Mouse (Mus musculus) intestine, postnatal 0 days (tissue): ENCODE measurements around the gene Crip2. TPM values are rescaled to one million over a fixed set of nuclear protein-coding genes. Genes with fewer than 3 reads are reported as not detected.
A peak's percentile ranks its signal among the peaks of the same experiment; 100 is the strongest.

ENCODE experiments used
- ATAC-seq: fragments of 200-750 bp; cut with Nextera tagmentation; 2 replicates; pipeline ENCODE4 v1.8.0; 2017; ENCODE audit warnings: mild to moderate bottlenecking, moderate TSS enrichment, moderate library complexity
- H3K27ac ChIP-seq: fragments of 300-500 bp; sonication (generic); 2 replicates; pipeline ENCODE4 v1.5.1; 2014; ENCODE audit warnings: mild to moderate bottlenecking, low read depth, low read length, moderate library complexity
- H3K27me3 ChIP-seq: fragments of 300-500 bp; sonication (generic); replicated peaks from 2 replicates; pipeline ENCODE4 v1.6.1; 2014; ENCODE audit warnings: low read length, mixed read lengths; ENCODE audit not compliant: control insufficient read depth, insufficient read depth
- H3K36me3 ChIP-seq: fragments of 300-500 bp; sonication (generic); 2 replicates; pipeline ENCODE4 v1.6.1; 2014; ENCODE audit warnings: mild to moderate bottlenecking, moderate library complexity; ENCODE audit not compliant: control insufficient read depth, insufficient read depth
- H3K4me1 ChIP-seq: fragments of 300-500 bp; sonication (generic); replicated peaks from 2 replicates; pipeline ENCODE4 v1.6.1; 2014; ENCODE audit warnings: antibody characterized with exemption, low read length, mixed read lengths; ENCODE audit not compliant: control insufficient read depth, insufficient read depth
- H3K4me2 ChIP-seq: fragments of 300-500 bp; sonication (generic); replicated peaks from 2 replicates; pipeline ENCODE4 v1.6.1; 2014; ENCODE audit warnings: low read depth, mild to moderate bottlenecking, moderate library complexity
- H3K4me3 ChIP-seq: fragments of 300-500 bp; sonication (generic); 2 replicates; pipeline ENCODE4 v1.5.1; 2014; ENCODE audit warnings: low read depth, low read length
- H3K9ac ChIP-seq: fragments of 300-500 bp; sonication (generic); 2 replicates; pipeline ENCODE4 v1.6.1; 2014; ENCODE audit warnings: mild to moderate bottlenecking, low read depth, low read length
- H3K9me3 ChIP-seq: fragments of 300-500 bp; sonication (generic); 2 replicates; pipeline ENCODE4 v1.6.1; 2016; ENCODE audit warnings: mixed run types; ENCODE audit not compliant: control insufficient read depth
- CTCF ChIP-seq: sonication (generic); IDR thresholded peaks from 2 replicates; pipeline ENCODE4 v1.5.1; 2016; ENCODE audit warnings: low read depth, mild to moderate bottlenecking, control low read depth, antibody characterized with exemption, moderate library complexity
- WGBS: fragments of 180-500 bp; shearing (Covaris S2); extraction: QIAGEN DNeasy Blood & Tissue Kit; methylation state at CpG from one replicate; pipeline ENCODE4 v1.1.7; 2014; 5-methylcytosine and 5-hydroxymethylcytosine counted together
- polyA plus RNA-seq: library from polyadenylated mRNA; unstranded; fragments of >200 nt; fragmentation: Nextera tagmentation; extraction: Ambion mirVana; gene quantifications from 2 replicates; pipeline ENCODE4 v1.2.1, GENCODE M21; 2015

Crip2 gene
- polyA plus RNA-seq, 1 experiment from 2014 or later, result 90.4 TPM

DNA sequence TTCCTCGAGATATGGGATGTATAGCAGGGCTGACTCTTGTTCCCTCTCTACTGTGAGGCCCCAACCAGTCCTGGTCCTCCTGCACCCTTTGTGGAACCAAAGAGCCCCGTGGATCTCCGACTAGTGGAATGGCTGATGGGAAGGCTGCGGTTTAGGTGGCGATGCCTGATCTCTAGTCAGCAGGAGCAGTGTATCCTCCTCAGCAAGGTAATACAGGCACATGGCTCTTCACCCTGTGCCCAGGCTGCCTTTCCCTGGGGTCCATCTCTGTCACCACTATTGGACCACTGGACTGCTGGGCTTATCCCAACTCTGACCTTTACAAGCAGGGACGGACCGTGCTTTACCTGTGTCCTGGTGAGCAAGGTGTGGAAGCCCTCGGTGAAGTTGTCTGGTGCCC lies 17.5 kb downstream of the Crip2 start:
- no peaks in the 10 kb centered on the region for H3K9me3 ChIP-seq
- no peak for TF ChIP-seq CTCF
- no peak for ATAC-seq
- no peak overlapping the region for H3K4me3 ChIP-seq
- WGBS, result 81% methylated on average over 8 of the region's 8 CpGs
- H3K36me3 ChIP-seq, result peaks cover 10% of the 10 kb centered on the region
- peak overlapping the region; percentile 88 for H3K4me2 ChIP-seq
- no peak overlapping the region for H3K9ac ChIP-seq
- H3K4me1 ChIP-seq, result peaks cover 3% of the 10 kb centered on the region
- H3K27me3 ChIP-seq, result no peaks in the 10 kb centered on the region
- H3K27ac ChIP-seq, result no peak overlapping the region

DNA sequence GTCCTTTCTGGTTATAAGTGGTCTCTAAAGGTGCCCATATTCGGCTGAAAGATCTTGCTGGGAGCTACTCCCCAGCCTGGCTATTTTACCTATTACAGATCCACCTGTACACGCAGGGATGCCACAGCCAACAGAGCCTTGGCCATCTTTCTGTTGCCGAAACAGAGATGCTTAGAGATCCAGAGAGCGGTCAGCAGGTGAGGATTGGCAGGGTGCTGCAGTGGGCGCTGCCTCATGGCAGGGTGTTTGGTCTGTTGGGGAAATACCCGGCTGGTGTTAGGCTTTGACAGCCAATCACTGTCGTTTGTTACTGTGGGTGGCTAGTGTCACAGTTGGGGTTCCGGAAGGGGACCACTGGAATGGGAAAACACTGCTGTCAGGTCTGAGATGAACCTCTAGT lies 17.9 kb downstream of the Crip2 start:
- no peak overlapping the region for H3K27ac ChIP-seq
- no peak overlapping the region for H3K4me2 ChIP-seq
- H3K4me1 ChIP-seq, result peaks cover 3% of the 10 kb centered on the region; the same call in 1 of the 2 replicates
- H3K4me3 ChIP-seq, result no peak overlapping the region
- H3K9me3 ChIP-seq, result no peaks in the 10 kb centered on the region
- no peak overlapping the region for H3K9ac ChIP-seq
- no peaks in the 10 kb centered on the region for H3K27me3 ChIP-seq
- peaks cover 12% of the 10 kb centered on the region for H3K36me3 ChIP-seq
- 95% methylated on average over 8 of the region's 8 CpGs for WGBS
- ATAC-seq, result no peak
- TF ChIP-seq CTCF, result no peak

DNA sequence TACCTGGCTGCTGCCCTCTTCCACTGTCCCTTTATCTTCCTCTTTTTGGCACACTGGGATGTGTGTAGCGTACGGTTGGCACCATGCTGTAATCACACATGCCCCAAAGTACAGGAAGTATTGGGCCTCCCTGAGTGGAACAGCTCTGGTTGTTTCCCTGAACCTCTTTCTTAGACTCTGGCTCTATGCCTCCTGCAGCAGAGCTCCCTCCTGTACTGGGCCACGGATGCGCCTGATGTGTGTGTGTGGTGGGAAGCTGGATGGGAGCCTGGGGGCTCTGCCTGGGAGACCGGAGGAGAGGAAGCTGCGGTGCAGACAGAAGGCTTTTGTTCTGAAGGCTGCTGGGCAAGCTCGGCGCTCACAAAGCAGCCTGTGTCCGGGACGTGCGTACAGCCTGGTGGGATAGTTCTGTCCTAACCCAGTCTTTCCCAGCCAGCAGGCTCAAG lies 23.5 kb downstream of the Crip2 start:
- ATAC-seq, result no peak
- 94% methylated on average over 11 of the region's 11 CpGs for WGBS

DNA sequence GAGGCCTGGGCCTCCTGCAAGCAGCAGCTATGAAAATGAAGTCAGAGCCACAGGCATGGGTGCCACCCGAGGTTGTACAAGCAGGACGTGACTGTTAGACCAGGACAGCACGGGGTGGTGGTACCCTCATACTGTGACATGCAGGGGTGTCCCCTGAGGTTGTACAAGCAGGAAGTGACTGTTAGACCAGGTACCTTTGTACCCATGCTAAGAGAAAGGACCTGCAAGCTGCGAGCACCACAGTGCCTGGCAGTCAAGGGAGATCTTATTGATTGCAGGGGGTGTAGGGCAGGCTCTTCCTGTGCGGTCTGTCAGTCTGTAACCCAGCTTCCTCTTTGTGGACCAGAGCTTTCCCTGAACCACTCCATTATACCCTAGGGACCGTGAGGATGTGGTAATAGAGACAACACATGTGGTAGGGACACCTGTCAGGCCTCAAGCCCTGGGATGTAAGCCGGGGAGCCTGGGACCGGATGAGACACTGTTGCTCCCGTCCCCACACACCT lies 28.0 kb downstream of the Crip2 start:
- Histone ChIP-seq H3K4me1 (no peaks in the 10 kb centered on the region), H3K36me3 (0 out of 2 replicates have a peak, but pooled peaks cover 10% of the 10 kb centered on the region), H3K27ac (no peak overlapping the region), H3K4me2 (no peak overlapping the region), H3K9ac (no peak overlapping the region), H3K27me3 (no peaks in the 10 kb centered on the region), H3K4me3 (no peak overlapping the region), H3K9me3 (no peaks in the 10 kb centered on the region)
- TF ChIP-seq CTCF, result no peak
- 67% methylated on average over 9 of the region's 9 CpGs for WGBS
- ATAC-seq, result no peak

More for the DNA sequence above, 23.5 kb downstream of the Crip2 start:
- Histone ChIP-seq H3K27ac (no peak overlapping the region), H3K4me2 (no peak overlapping the region), H3K36me3 (peaks cover 23% of the 10 kb centered on the region), H3K9ac (no peak overlapping the region), H3K9me3 (no peaks in the 10 kb centered on the region), H3K27me3 (no peaks in the 10 kb centered on the region), H3K4me1 (no peaks in the 10 kb centered on the region), H3K4me3 (no peak overlapping the region)
- TF ChIP-seq CTCF, result no peak

DNA sequence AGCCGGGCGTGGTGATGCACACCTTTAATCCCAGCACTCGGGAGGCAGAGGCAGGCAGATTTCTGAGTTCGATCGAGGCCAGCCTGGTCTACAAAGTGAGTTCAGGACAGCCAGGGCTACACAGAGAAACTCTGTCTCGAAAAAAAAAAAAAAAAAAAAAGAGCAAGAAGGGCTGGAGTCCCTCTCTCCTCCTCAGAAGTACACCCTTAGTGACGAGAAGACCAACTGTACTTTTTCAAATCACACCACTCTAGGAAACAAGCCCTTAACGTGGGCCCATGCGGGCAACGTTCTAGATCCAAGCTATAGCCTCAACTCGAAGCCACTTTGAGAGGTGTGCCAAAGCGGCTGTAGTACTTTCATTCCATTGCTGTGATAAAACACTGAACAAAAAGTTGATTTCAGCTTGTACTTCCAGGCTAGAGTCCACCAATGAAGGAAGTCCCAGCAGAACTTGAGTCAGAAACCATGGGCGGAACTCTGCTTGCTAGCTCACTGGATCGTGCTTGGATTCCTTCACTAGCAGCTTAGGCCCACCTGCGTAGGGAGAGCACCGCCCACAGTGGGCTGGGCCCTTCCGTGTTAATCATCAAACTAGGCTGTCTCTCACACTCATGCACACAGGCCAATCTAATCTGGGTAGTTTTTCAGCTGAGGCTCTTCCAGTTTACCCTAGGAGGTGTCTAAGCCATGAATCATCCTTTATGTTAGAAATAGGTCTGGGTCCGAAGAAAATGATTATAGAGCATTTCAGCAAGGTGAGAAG lies 37.1 kb downstream of the Crip2 start:
- no peaks in the 10 kb centered on the region for H3K4me1 ChIP-seq
- no peak for ATAC-seq
- 80% methylated on average over 18 of the region's 18 CpGs for WGBS

DNA sequence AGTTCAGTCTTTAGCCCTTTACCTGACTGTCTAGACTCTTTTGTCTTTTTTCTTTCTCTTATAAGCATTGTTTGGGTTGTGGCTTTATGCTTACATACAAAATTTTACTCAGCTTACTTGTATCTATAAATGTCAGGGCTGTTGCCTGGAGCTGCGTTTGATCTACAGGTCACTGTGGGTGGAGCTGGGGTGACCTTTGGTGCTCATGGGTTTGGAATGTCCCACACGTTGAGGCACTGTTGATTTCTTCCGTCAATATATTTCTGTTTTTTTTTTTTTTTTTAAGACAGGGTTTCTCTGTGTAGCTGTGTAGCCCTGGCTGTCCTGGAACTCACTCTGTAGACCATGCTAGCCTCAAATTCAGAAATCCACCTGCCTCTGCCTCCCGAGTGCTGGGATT lies 41.0 kb downstream of the Crip2 start:
- ATAC-seq, result no peak
- WGBS, result 31% methylated on average over 4 of the region's 4 CpGs
- no peak for TF ChIP-seq CTCF

More for the DNA sequence above, 37.1 kb downstream of the Crip2 start:
- H3K9me3 ChIP-seq, result no peaks in the 10 kb centered on the region
- no peaks in the 10 kb centered on the region for H3K36me3 ChIP-seq
- H3K9ac ChIP-seq, result no peak overlapping the region
- no peaks in the 10 kb centered on the region for H3K27me3 ChIP-seq
- TF ChIP-seq CTCF, result no peak
- no peak overlapping the region for H3K4me2 ChIP-seq
- H3K27ac ChIP-seq, result no peak overlapping the region
- H3K4me3 ChIP-seq, result no peak overlapping the region

More for the DNA sequence above, 41.0 kb downstream of the Crip2 start:
- peaks cover 16% of the 10 kb centered on the region for H3K27me3 ChIP-seq
- 0 out of 2 replicates have a peak, but pooled peaks cover under 1% of the 10 kb centered on the region for H3K4me1 ChIP-seq
- no peak overlapping the region for H3K9ac ChIP-seq
- no peak overlapping the region for H3K4me3 ChIP-seq
- H3K27ac ChIP-seq, result no peak overlapping the region
- no peaks in the 10 kb centered on the region for H3K9me3 ChIP-seq
- H3K4me2 ChIP-seq, result no peak overlapping the region
- H3K36me3 ChIP-seq, result no peaks in the 10 kb centered on the region
